Mouse (Mus musculus) embryonic fibroblast, embryonic 13.5 days (primary cell): ENCODE measurements at regions not wholly inside any gene's neighbourhood (a gene's known extent, or its start where the extent isn't known, plus 50 kb on each side); places are given as distances from the start of the nearest gene placed in this dataset.

Experiments used
- CTCF ChIP-seq: IDR thresholded peaks from 2 replicates; pipeline ENCODE4 v1.5.1; 2011; ENCODE audit warnings: mild to moderate bottlenecking, control low read depth, low read length, moderate library complexity, borderline replicate concordance; ENCODE audit not compliant: insufficient read depth
- POLR2A ChIP-seq: IDR thresholded peaks from 2 replicates; pipeline ENCODE4 v1.6.1; 2011; ENCODE audit warnings: low read depth, mild to moderate bottlenecking, control low read depth, low read length, moderate library complexity

DNA sequence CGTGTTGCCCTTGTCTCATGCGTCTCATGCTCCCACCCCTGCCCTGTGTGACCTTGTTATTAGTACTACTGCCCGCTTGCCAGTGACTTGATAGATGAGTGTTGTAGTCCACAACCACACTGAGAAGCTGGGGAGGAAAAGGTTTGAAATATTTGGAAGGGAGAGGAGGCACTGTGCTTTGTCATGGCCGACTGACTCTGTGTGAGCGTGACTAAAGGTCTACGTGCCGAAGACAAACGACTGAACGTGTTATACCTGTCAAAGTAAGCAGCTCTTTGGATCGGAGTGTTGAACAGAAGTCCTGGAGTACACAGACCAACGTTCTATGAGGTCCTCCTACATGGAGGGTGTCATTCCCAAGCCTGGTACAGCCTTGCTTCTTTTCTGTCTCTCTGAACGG lies 318.4 kb downstream of the Irs2 start:
- TF ChIP-seq CTCF (no peak), POLR2A (no peak)
